Mouse (Mus musculus) MEL (cell line): ENCODE measurements around the gene Tead4.

Experiments
- CTCF ChIP-seq, 3 experiments: IDR thresholded peaks in 2 of 3; conservative IDR thresholded peaks in 1 of 3; 2 replicates each; pipeline ENCODE4 v1.5.1; 2011 to 2012; ENCODE audit warnings: low read length in 3 of 3, low read depth in 2 of 3, mild to moderate bottlenecking in 2 of 3, improper control_type of control experiment in 1 of 3, inconsistent platforms in 1 of 3, mixed read lengths in 1 of 3, moderate library complexity in 1 of 3; ENCODE audit not compliant: control insufficient read depth in 1 of 3, insufficient read depth in 1 of 3, poor library complexity in 1 of 3, severe bottlenecking in 1 of 3
- MAX ChIP-seq: IDR thresholded peaks from 2 replicates; pipeline ENCODE4 v1.6.1; 2011; ENCODE audit warnings: low read length, improper control_type of control experiment
- MEF2A ChIP-seq: IDR thresholded peaks from 2 replicates; pipeline ENCODE4 v1.6.1; 2014; ENCODE audit warnings: low read depth, mild to moderate bottlenecking, inconsistent platforms, low read length, improper control_type of control experiment; ENCODE audit not compliant: poor library complexity, insufficient replicate concordance, severe bottlenecking; ENCODE audit errors: extremely low read depth
- NRF1 ChIP-seq: IDR thresholded peaks from 2 replicates; pipeline ENCODE4 v1.6.1; 2014; ENCODE audit warnings: low read depth, mild to moderate bottlenecking, inconsistent platforms, low read length, improper control_type of control experiment, moderate library complexity; ENCODE audit not compliant: poor library complexity, insufficient read depth, severe bottlenecking
- POLR2A ChIP-seq, 2 experiments: IDR thresholded peaks; 2 replicates each; pipeline ENCODE4 v1.6.1; 2011 to 2012; ENCODE audit warnings: low read length in 2 of 2, mild to moderate bottlenecking in 2 of 2, control low read depth in 1 of 2, improper control_type of control experiment in 1 of 2, low read depth in 1 of 2, moderate library complexity in 1 of 2; ENCODE audit not compliant: control insufficient read depth in 1 of 2, insufficient read depth in 1 of 2, poor library complexity in 1 of 2
- RAD21 ChIP-seq: IDR thresholded peaks from 2 replicates; pipeline ENCODE4 v1.6.1; 2011; ENCODE audit warnings: mild to moderate bottlenecking, low read depth, low read length, improper control_type of control experiment
- RCOR1 ChIP-seq: IDR thresholded peaks from 2 replicates; pipeline ENCODE4 v1.6.1; 2012; ENCODE audit warnings: low read depth, mild to moderate bottlenecking, inconsistent platforms, low read length, improper control_type of control experiment
- SIN3A ChIP-seq: IDR thresholded peaks from 2 replicates; pipeline ENCODE4 v1.6.1; 2012; ENCODE audit warnings: low read length, improper control_type of control experiment, inconsistent platforms
- TCF12 ChIP-seq: IDR thresholded peaks from 2 replicates; pipeline ENCODE4 v1.6.1; 2014; ENCODE audit warnings: low read depth, mild to moderate bottlenecking, inconsistent platforms, low read length, improper control_type of control experiment, moderate library complexity
- USF1 ChIP-seq: IDR thresholded peaks from 2 replicates; pipeline ENCODE4 v1.6.1; 2014; ENCODE audit warnings: low read depth, mild to moderate bottlenecking, inconsistent platforms, low read length, improper control_type of control experiment, moderate library complexity
- USF2 ChIP-seq, 2 experiments: IDR thresholded peaks; 2 replicates each; pipeline ENCODE4 v1.6.1; 2011 to 2012; ENCODE audit warnings: improper control_type of control experiment in 2 of 2, low read length in 2 of 2, borderline replicate concordance in 1 of 2, inconsistent platforms in 1 of 2, low read depth in 1 of 2, mild to moderate bottlenecking in 1 of 2; ENCODE audit not compliant: insufficient read depth in 1 of 2
- ZC3H11A ChIP-seq: IDR thresholded peaks from 2 replicates; pipeline ENCODE4 v1.6.1; 2012; ENCODE audit warnings: low read depth, mild to moderate bottlenecking, inconsistent platforms, low read length, improper control_type of control experiment
- ZKSCAN1 ChIP-seq: IDR thresholded peaks from 2 replicates; pipeline ENCODE4 v1.6.1; 2012; ENCODE audit warnings: low read depth, mild to moderate bottlenecking, inconsistent platforms, low read length, improper control_type of control experiment, moderate library complexity

DNA sequence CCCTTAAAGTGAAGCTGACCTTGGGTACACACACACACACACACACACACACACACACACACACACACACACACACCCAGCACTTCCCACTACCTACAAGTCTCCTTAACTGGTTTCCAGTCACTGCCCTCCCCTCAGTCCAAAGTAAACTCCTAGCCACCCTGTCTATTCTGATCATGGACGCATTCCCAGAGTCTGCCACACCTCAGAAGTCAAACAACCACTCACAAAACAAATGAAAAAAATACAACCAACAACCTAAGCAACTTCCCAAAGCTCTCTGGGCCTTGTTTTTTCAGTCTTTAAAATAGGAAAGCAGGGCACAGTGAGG lies 74.8 kb downstream of the Tead4 start:
- TF ChIP-seq CTCF (IDR thresholded peaks at IDR 0.05 in 2 of 3, conservative IDR thresholded peaks at IDR 0.05 in 1 of 3; ENCODE audit: control insufficient read depth in 1 of 3, insufficient read depth in 1 of 3, low read depth in 2 of 3, low read length in 3 of 3, poor library complexity in 1 of 3, severe bottlenecking in 1 of 3) (no peak), POLR2A (IDR thresholded peaks at IDR 0.05; ENCODE audit: control insufficient read depth in 1 of 2, insufficient read depth in 1 of 2, low read depth in 1 of 2, low read length in 2 of 2, poor library complexity in 1 of 2) (no peak), RAD21 (no peak), ZC3H11A (no peak), SIN3A (no peak), MEF2A (no peak), NRF1 (no peak), TCF12 (no peak), RCOR1 (no peak), USF2 (IDR thresholded peaks at IDR 0.05; ENCODE audit: borderline replicate concordance in 1 of 2, insufficient read depth in 1 of 2, low read depth in 1 of 2, low read length in 2 of 2) (no peak), USF1 (no peak), ZKSCAN1 (no peak), MAX (no peak)
